Mouse (Mus musculus) embryonic fibroblast, embryonic 13.5 days (primary cell): ENCODE results near the gene Cemip2.

Source experiments
- CTCF ChIP-seq: IDR thresholded peaks from 2 replicates; pipeline ENCODE4 v1.5.1; 2011; ENCODE audit warnings: mild to moderate bottlenecking, control low read depth, low read length, moderate library complexity, borderline replicate concordance; ENCODE audit not compliant: insufficient read depth
- POLR2A ChIP-seq: IDR thresholded peaks from 2 replicates; pipeline ENCODE4 v1.6.1; 2011; ENCODE audit warnings: low read depth, mild to moderate bottlenecking, control low read depth, low read length, moderate library complexity

DNA sequence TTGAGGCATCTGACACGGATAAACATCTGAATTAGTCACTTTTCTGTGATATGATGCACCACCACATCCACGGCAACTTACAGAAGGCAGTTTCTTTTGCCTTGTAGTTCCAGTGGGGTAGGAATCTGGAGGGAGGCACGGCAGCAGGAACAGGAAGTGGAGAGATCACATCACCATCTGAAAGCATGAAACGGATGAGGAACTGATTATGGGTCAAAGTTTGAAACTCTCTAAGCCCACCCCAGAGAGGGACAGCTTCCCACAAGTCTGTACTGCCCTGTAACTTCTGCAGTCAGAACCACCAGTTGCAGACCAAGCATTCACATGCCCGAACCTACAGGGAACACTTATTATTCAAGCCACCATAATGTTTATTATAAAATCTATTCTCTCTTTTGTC, 117.4 kb downstream of the Cemip2 start:
- TF ChIP-seq POLR2A (no peak), CTCF (no peak)
